Mouse (Mus musculus): ENCODE measurements around the gene Gm16253. TPM values are rescaled to one million over a fixed set of nuclear protein-coding genes. Genes with fewer than 3 reads are reported as not detected.
A peak's percentile ranks its signal among the peaks of the same experiment; 100 is the strongest.

The Gm16253 gene
- polyA plus RNA-seq, 1 experiment from 2014 or later, result 1.7 TPM

DNA sequence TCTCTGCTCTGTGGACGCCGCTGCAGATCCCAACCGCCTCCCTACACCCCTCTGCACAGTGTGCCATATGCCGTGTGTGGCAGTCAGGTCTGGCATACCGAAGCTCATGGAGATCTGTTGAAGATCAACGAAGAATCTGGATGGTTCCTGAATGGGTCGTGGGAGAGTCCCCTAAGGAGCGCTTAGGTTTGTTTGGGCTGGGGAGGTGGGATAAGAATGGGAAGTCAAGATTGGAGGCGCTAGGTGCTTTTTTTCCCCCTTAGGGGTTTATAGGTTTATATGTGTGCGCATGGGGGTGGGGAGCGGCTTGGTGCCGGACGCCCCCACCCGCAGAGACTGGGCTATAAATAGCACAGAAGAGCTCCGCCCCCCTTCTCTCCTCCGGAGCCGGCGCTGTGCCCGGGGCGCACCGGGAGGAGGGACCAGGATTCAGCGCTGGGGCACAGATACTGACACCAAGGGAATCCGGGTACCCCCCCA lies 19.5 kb downstream of the Gm16253 start, which contains the start of gene Ankrd34a:
Gene Ankrd34a, plus strand, starts transcription at position 409 of the 480 bp plus-strand sequence.
- peak within 1 kb of the TSS; percentile 95 for H3K4me2 ChIP-seq
- H3K27me3 ChIP-seq, result peaks cover 37% of the 10 kb centered on the region
- H3K9me3 ChIP-seq, result no peaks in the 10 kb centered on the region
- no peak for ATAC-seq (ENCODE audit: low FRiP score)
- 0 out of 2 replicates have a peak within 1 kb of the TSS, but pooled peaks have one; percentile 36 for H3K27ac ChIP-seq
- H3K9ac ChIP-seq, result peak within 1 kb of the TSS; percentile 72
- peak within 1 kb of the TSS; percentile 49 for H3K4me3 ChIP-seq (replicated peaks)
- WGBS, result 1% methylated on average over 20 of the region's 23 CpGs
- no peaks in the 10 kb centered on the region for H3K36me3 ChIP-seq (replicated peaks)
- peaks cover 66% of the 10 kb centered on the region for H3K4me1 ChIP-seq

DNA sequence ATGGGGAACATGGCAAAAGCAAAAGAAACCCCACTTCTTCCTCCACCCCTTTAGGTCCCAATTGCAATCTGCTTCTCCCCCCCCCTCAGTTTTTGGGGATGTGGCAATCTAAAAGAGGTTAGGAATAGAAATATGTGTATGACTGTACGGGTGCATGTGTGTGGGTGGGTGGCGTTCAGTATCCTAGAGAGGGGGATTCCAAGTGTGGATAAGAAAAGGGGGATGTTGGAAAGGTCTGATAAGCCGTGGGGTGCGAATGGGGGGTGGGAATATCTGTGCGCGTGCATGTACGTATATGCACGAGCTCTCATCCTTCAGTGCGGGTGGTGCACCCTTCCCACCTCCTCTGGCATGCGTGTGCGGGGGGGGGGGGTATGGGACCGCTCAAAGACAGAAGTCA lies 20.1 kb downstream of the Gm16253 start:
- H3K36me3 ChIP-seq (replicated peaks), result no peaks in the 10 kb centered on the region
- peaks cover 37% of the 10 kb centered on the region for H3K27me3 ChIP-seq
- WGBS, result 2% methylated on average over 10 of the region's 12 CpGs
- no peaks in the 10 kb centered on the region for H3K9me3 ChIP-seq
- peak overlapping the region; percentile 72 for H3K9ac ChIP-seq
- no peak for ATAC-seq (ENCODE audit: low FRiP score)
- peaks cover 67% of the 10 kb centered on the region for H3K4me1 ChIP-seq
- H3K4me2 ChIP-seq, result peak overlapping the region; percentile 95
- H3K4me3 ChIP-seq (replicated peaks), result peak overlapping the region; percentile 49
- H3K27ac ChIP-seq, result no peak overlapping the region

DNA sequence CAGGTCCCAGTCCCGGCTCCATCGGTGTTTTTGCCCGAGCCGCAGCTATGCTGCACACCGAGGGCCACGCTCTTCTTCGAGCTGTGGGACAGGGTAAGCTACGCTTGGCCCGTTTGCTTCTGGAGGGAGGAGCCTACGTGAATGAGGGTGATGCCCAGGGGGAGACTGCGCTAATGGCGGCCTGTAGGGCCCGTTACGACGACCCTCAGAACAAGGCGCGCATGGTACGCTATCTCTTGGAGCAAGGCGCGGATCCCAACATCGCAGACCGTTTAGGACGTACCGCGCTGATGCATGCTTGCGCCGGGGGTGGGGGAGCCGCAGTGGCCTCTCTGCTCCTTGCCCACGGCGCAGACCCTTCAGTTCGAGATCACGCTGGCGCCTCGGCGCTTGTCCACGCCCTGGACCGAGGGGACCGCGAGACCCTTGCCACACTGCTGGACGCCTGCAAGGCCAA lies 20.7 kb downstream of the Gm16253 start:
- peaks cover 37% of the 10 kb centered on the region for H3K27me3 ChIP-seq
- peak overlapping the region; percentile 49 for H3K4me3 ChIP-seq (replicated peaks)
- H3K4me2 ChIP-seq, result peak overlapping the region; percentile 95
- under 1% methylated on average over 40 of the region's 40 CpGs for WGBS
- no peaks in the 10 kb centered on the region for H3K36me3 ChIP-seq (replicated peaks)
- H3K4me1 ChIP-seq, result peaks cover 68% of the 10 kb centered on the region
- peak overlapping the region; percentile 72 for H3K9ac ChIP-seq
- peak overlapping the region; percentile 36; the same call in 1 of the 2 replicates for H3K27ac ChIP-seq
- H3K9me3 ChIP-seq, result no peaks in the 10 kb centered on the region
- ATAC-seq (ENCODE audit: low FRiP score), result 0 out of 2 replicates have a peak, but pooled peaks have one; percentile 2

DNA sequence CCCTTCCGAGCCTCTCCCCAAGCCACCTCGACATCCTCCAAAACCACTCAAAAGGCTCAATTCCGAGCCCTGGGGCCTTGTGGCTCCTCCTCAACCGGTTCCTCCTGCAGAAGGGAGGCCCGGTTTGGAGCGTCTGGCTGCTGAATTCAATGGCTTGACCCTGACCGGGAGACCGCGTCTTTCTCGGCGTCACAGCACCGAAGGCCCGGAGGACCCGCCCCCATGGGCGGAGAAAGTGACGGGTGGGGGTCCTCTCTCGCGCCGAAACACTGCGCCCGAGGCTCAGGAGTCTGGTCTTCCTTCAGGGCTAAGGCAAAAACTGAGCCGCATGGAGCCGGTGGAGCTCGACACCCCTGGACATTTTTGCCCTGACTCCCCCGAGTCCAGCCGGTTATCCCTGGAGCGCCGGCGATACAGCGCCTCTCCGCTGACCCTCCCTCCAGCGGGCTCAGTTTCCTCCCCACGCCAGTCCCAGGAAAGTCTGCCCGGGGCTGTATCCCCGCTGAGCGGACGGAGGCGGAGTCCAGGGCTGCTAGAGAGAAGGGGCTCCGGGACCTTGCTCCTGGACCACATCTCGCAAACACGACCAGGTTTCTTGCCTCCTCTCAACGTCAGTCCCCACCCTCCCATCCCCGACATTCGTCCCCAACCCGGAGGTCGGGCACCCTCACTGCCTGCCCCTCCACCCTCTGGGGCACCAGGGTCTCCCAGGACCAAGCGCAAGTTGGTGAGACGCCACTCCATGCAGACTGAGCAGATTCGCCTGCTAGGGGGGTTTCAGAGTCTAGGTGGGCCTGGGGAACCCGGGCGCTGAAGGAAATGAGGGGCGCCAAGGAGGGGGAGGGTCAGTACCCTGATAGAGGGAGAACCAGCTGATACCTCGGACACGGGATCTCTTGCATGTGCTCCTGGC lies 21.6 kb downstream of the Gm16253 start:
- peak overlapping the region; percentile 13; the same call in 1 of the 2 replicates for H3K27ac ChIP-seq
- H3K27me3 ChIP-seq, result peaks cover 37% of the 10 kb centered on the region
- no peaks in the 10 kb centered on the region for H3K9me3 ChIP-seq
- H3K9ac ChIP-seq, result peak overlapping the region; percentile 72
- H3K4me1 ChIP-seq, result peaks cover 68% of the 10 kb centered on the region
- H3K36me3 ChIP-seq (replicated peaks), result no peaks in the 10 kb centered on the region
- WGBS, result 2% methylated on average over 51 of the region's 54 CpGs
- peak overlapping the region; percentile 95 for H3K4me2 ChIP-seq
- no peak for ATAC-seq (ENCODE audit: low FRiP score)
- peak overlapping the region; percentile 49 for H3K4me3 ChIP-seq (replicated peaks)

DNA sequence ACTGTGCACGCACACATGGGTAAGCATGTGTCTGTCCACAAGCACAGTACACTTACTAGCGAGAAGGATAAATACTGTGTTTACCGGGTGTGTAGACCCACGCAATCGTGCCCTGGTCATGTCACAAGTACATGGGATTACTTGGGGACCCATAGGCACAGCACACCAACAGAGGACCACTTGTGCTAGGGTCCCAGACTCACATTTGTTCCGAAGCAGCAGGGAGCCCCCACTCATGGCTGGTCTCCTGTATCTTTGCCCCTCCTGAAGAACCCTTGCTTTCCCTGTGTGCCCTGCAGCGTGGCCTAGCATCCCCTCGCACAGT lies 22.2 kb downstream of the Gm16253 start:
- peak overlapping the region; percentile 49 for H3K4me3 ChIP-seq (replicated peaks)
- WGBS, result 48% methylated on average over 8 of the region's 8 CpGs

DNA sequence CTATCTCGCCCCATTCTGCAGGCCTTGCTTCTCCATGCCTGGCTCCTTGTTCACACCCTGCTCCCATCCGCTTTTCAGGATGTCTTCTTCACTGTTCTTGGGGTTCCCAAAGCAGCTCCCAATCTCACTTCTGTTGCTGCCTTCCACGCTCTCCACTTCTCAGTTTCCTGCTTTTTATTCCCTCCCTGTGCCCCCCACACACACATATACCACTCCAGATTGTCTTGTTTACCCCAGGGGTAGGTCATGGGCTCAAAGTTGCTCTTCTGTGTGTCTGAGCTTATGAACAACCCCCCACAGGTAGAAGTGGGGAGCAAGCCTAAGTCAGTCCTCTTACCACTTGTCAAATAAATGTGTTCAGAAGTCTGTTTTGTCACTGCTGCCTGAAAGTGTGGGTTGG lies 22.6 kb downstream of the Gm16253 start:
- H3K4me3 ChIP-seq (replicated peaks), result no peak overlapping the region
- 59% methylated on average over 3 of the region's 3 CpGs for WGBS

More for the DNA sequence above, 22.2 kb downstream of the Gm16253 start:
- Histone ChIP-seq H3K36me3 (replicated peaks) (no peaks in the 10 kb centered on the region), H3K4me1 (peaks cover 74% of the 10 kb centered on the region), H3K9ac (peak overlapping the region; percentile 72; the same call in 1 of the 2 replicates), H3K27me3 (peaks cover 37% of the 10 kb centered on the region), H3K27ac (no peak overlapping the region), H3K4me2 (peak overlapping the region; percentile 95), H3K9me3 (no peaks in the 10 kb centered on the region)
- ATAC-seq (ENCODE audit: low FRiP score), result no peak

DNA sequence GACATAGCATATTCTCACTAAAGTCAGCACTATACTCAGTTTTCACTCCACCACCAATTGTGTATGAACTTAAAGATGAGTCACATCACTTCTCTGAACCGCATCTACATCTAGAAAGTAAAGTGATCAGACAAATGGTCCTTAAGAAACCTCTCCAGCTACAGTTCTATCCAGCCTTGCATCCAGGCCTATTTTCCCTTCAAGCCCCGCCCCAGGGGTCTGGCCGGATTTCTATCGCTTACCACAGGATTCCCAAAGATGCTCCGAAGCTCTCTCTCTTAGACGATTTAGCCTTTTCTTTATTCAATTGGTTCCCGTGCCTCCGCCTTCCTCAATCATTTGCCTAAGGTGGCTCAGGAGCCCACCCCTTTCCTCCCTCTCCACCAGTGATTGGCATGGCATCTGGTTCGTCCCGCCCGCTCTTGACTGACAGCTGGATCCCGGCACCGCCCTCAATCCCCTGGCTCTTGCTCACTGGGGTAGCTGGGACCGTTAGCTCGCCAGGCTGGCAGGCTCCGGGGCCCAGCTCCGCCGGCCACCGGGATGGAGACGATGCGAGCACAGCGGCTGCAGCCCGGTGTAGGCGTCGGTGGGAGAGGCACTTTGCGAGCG lies 24.0 kb downstream of the Gm16253 start, which contains the start of gene Lix1l:
Gene Lix1l, plus strand, starts transcription at position 511 of the 612 bp plus-strand sequence.
- ATAC-seq (ENCODE audit: low FRiP score), result peak; percentile 95
- H3K36me3 ChIP-seq (replicated peaks), result no peaks in the 10 kb centered on the region
- WGBS, result under 1% methylated on average over 27 of the region's 27 CpGs
- peak within 1 kb of the TSS; percentile 62 for H3K4me2 ChIP-seq
- peak within 1 kb of the TSS; percentile 96 for H3K27ac ChIP-seq
- H3K9me3 ChIP-seq, result no peaks in the 10 kb centered on the region
- H3K4me3 ChIP-seq (replicated peaks), result peak within 1 kb of the TSS; percentile 96
- peaks cover 80% of the 10 kb centered on the region for H3K4me1 ChIP-seq
- H3K9ac ChIP-seq, result peak within 1 kb of the TSS; percentile 97
- H3K27me3 ChIP-seq, result peaks cover 25% of the 10 kb centered on the region

More for the DNA sequence above, 22.6 kb downstream of the Gm16253 start:
- no peaks in the 10 kb centered on the region for H3K9me3 ChIP-seq
- H3K4me2 ChIP-seq, result 0 out of 2 replicates have a peak overlapping the region, but pooled peaks have one; percentile 95
- H3K9ac ChIP-seq, result no peak overlapping the region
- H3K4me1 ChIP-seq, result peaks cover 78% of the 10 kb centered on the region
- H3K27me3 ChIP-seq, result peaks cover 37% of the 10 kb centered on the region
- no peaks in the 10 kb centered on the region for H3K36me3 ChIP-seq (replicated peaks)
- no peak for ATAC-seq (ENCODE audit: low FRiP score)
- no peak overlapping the region for H3K27ac ChIP-seq

DNA sequence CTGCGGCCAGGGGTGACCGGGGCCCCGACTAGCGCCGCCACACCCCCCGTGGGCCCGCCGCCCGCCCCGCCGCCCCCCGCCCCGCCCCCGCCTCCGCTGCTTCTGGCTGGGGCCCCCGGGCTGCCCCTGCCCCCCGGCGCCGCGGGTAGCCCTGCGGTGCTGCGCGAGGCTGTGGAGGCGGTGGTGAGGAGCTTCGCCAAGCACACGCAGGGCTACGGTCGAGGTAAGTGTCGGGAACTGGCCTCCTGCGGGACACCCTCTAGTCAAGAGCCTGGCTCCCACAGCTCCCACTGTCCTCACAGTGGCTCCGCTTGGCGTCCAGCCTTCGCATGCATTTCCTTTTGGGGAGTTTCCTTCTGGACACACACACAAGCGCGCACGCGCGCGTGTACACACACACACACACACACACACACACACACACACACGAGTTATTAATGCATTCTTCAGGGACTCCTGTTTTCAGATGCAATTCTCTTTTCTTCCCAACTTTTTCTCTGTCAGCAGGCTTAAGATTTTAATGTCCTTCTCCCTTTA lies 24.5 kb downstream of the Gm16253 start:
- no peaks in the 10 kb centered on the region for H3K9me3 ChIP-seq
- H3K4me3 ChIP-seq (replicated peaks), result peak overlapping the region; percentile 96
- peak overlapping the region; percentile 96 for H3K27ac ChIP-seq
- peak; percentile 63 for ATAC-seq (ENCODE audit: low FRiP score)
- peaks cover 20% of the 10 kb centered on the region for H3K27me3 ChIP-seq
- peaks cover 77% of the 10 kb centered on the region for H3K4me1 ChIP-seq
- H3K9ac ChIP-seq, result peak overlapping the region; percentile 97
- WGBS, result under 1% methylated on average over 22 of the region's 40 CpGs
- peak overlapping the region; percentile 62 for H3K4me2 ChIP-seq
- no peaks in the 10 kb centered on the region for H3K36me3 ChIP-seq (replicated peaks)

DNA sequence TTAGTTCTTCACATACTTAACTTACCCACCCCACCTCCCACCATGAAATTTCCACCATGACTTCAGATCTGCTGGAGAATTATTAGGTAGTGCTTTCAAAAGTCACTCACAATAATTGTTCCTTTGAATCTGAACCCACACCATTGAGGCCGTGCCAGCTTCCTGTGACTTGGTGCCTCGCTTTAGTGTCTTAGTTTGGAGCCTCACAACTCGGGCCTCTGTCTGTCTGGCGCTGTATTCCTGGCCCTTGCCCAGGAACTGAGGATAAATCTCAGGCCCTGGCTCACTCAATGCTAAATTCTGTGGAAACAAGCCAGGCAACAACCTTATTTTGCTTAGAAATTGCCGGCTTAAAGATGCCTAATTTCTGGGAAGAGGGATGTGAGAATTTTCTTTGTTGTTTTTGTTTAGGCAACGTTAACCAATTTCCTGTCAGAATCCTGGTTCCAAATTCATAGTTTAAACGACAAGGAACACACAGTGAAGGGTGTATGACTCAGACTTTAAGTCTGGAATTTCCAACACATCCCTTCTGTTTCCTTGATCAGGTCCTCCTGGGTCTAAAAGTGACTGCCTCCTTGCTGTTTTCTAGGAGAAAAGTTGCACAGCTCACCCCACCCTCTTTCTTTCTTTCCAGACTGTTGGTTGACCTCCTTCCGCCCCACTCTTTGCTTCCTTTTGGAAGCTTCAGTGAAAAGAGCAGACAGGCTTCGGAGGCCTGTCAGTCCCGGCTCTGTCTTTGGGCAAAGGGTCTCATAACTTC lies 25.3 kb downstream of the Gm16253 start:
- H3K4me2 ChIP-seq, result peak overlapping the region; percentile 62
- H3K4me1 ChIP-seq, result peaks cover 69% of the 10 kb centered on the region
- no peak for ATAC-seq (ENCODE audit: low FRiP score)
- peak overlapping the region; percentile 97 for H3K9ac ChIP-seq
- 19% methylated on average over 10 of the region's 10 CpGs for WGBS
- no peaks in the 10 kb centered on the region for H3K36me3 ChIP-seq (replicated peaks)
- no peaks in the 10 kb centered on the region for H3K9me3 ChIP-seq
- peaks cover 12% of the 10 kb centered on the region for H3K27me3 ChIP-seq
- H3K27ac ChIP-seq, result peak overlapping the region; percentile 96
- H3K4me3 ChIP-seq (replicated peaks), result peak overlapping the region; percentile 96

DNA sequence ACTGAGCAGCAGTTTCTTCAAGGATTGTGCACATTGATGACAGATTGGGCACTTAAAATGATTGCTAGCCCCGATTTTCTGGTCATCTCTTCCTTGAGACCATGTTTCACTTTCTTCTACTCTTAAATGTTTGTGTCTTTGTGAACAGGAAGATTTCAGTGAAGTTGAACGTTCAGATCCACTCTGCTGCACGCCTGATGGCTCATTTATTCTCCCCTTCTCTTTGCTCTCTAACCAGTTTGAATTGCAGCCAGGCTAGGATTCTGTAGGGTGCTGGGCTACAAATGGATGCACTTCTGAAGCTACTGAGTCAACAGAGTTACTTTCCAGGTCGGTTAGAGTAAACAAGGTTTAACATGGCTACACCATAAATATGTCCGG lies 25.9 kb downstream of the Gm16253 start:
- Histone ChIP-seq H3K9ac (peak overlapping the region; percentile 97), H3K27me3 (peaks cover 9% of the 10 kb centered on the region), H3K27ac (peak overlapping the region; percentile 96), H3K4me2 (peak overlapping the region; percentile 62), H3K36me3 (replicated peaks) (no peaks in the 10 kb centered on the region; the same call in 1 of the 2 replicates), H3K9me3 (no peaks in the 10 kb centered on the region), H3K4me3 (replicated peaks) (peak overlapping the region; percentile 96), H3K4me1 (peaks cover 64% of the 10 kb centered on the region)
- 44% methylated on average over 5 of the region's 5 CpGs for WGBS
- no peak for ATAC-seq (ENCODE audit: low FRiP score)

DNA sequence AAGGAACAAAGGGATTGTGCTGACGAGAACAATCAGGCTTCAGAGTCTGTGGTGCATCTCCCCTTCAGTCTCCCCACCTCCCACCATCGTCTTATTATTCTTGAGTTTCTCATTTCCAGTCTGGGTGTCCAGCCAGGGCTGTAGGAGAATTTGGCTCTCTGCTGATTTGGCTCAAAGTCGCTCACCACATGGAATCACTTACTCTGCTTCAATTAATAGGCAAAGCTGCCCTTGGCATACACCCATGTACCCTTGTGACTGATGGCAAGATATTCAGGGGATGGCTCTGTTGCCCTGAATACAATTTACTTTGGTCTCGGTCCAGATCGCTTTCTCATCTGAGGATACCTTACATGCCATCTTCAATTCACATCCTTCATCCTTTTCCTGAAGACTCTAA lies 26.5 kb downstream of the Gm16253 start:
- H3K27ac ChIP-seq, result no peak overlapping the region
- 49% methylated on average over 5 of the region's 5 CpGs for WGBS
- H3K9ac ChIP-seq, result peak overlapping the region; percentile 97
- H3K4me1 ChIP-seq, result peaks cover 58% of the 10 kb centered on the region
- no peaks in the 10 kb centered on the region for H3K9me3 ChIP-seq
- H3K4me2 ChIP-seq, result peak overlapping the region; percentile 62
- H3K36me3 ChIP-seq (replicated peaks), result peaks cover 3% of the 10 kb centered on the region; the same call in 1 of the 2 replicates
- ATAC-seq (ENCODE audit: low FRiP score), result no peak
- H3K4me3 ChIP-seq (replicated peaks), result peak overlapping the region; percentile 96
- peaks cover 9% of the 10 kb centered on the region for H3K27me3 ChIP-seq
